Comparison of ENCODE assay signal across 8 mouse cellular contexts in genomic region chr4:154749160-154749559, GRCm38 (mm10).
DNase-seq lines count a peak whose midpoint lies in the region; ATAC-seq and TF ChIP-seq lines count a peak whose summit lies in the region.

No protein-coding gene starts in this region.

- H3K4me3 ChIP-seq in forebrain, embryonic 10.5 days = no peak overlapping the region
- no peak overlapping the region for H3K4me3 ChIP-seq in forebrain, embryonic 15.5 days
- H3K4me3 ChIP-seq in left cerebral cortex, adult 2 months = no peak overlapping the region
- no peak overlapping the region for H3K4me3 ChIP-seq in small intestine, adult 2 months (ENCODE audit: low read depth, low read length)

- peak; percentile 67 for TF ChIP-seq CTCF in left cerebral cortex, adult 2 months (IDR thresholded peaks at IDR 0.05)
- peak; percentile 68; the same call in 1 of the 2 replicates for TF ChIP-seq CTCF in small intestine, adult 2 months (IDR thresholded peaks at IDR 0.05; ENCODE audit: extremely low read depth, insufficient read length, insufficient replicate concordance, low read depth, low read length)

- WGBS in forebrain, embryonic 10.5 days = 50% methylated on average over 9 of the region's 9 CpGs
- WGBS in forebrain, embryonic 15.5 days = 40% methylated on average over 9 of the region's 9 CpGs
- 35% methylated on average over 9 of the region's 9 CpGs for WGBS in small intestine, adult 2 months

- no peak overlapping the region for H3K9ac ChIP-seq in forebrain, embryonic 15.5 days (replicated peaks)

- H3K36me3 ChIP-seq in forebrain, embryonic 10.5 days (replicated peaks) = no peaks in the 10 kb centered on the region
- H3K36me3 ChIP-seq in forebrain, embryonic 15.5 days = no peaks in the 10 kb centered on the region
- H3K36me3 ChIP-seq in small intestine, adult 2 months (ENCODE audit: control insufficient read depth, insufficient read depth, low read length) = no peaks in the 10 kb centered on the region

- H3K4me2 ChIP-seq in forebrain, embryonic 15.5 days (replicated peaks) = no peak overlapping the region

- peak; percentile 43 for DNase-seq in forebrain, embryonic 10.5 days (ENCODE audit: extremely low spot score, low spot score)
- DNase-seq in left cerebral cortex, adult 2 months (ENCODE audit: extremely low spot score in 1 of 2, low spot score in 2 of 2) = no peak
- DNase-seq in left cerebral cortex, postnatal 36 days (ENCODE audit: low spot score in 2 of 2) = no peak
- peak; percentile 39 for DNase-seq in adrenal gland, postnatal 14 days
- DNase-seq in kidney, postnatal 4 days = peak; percentile 68 to 72
- no peak for DNase-seq in right cerebral cortex, postnatal 36 days (ENCODE audit: low spot score in 2 of 2)

- no peaks in the 10 kb centered on the region for H3K9me3 ChIP-seq in forebrain, embryonic 10.5 days
- no peaks in the 10 kb centered on the region for H3K9me3 ChIP-seq in forebrain, embryonic 15.5 days

- no peak for TF ChIP-seq POLR2A in small intestine, adult 2 months (IDR thresholded peaks at IDR 0.05; ENCODE audit: low read depth, low read length)

- ATAC-seq in forebrain, embryonic 15.5 days (replicated peaks) = no peak

- peaks cover 34% of the 10 kb centered on the region for H3K4me1 ChIP-seq in forebrain, embryonic 10.5 days
- no peaks in the 10 kb centered on the region for H3K4me1 ChIP-seq in forebrain, embryonic 15.5 days
- H3K4me1 ChIP-seq in small intestine, adult 2 months (ENCODE audit: control insufficient read depth, insufficient read depth, insufficient read length, low read length) = no peaks in the 10 kb centered on the region

- H3K27ac ChIP-seq in forebrain, embryonic 10.5 days = no peak overlapping the region
- no peak overlapping the region for H3K27ac ChIP-seq in forebrain, embryonic 15.5 days (replicated peaks)
- H3K27ac ChIP-seq in left cerebral cortex, adult 2 months = no peak overlapping the region
- H3K27ac ChIP-seq in small intestine, adult 2 months (ENCODE audit: insufficient read depth, low read depth, low read length) = no peak overlapping the region

- intact Hi-C loops in left cerebral cortex, adult 2 months (cut with DNase I) = no loop called here
- intact Hi-C loops in left cerebral cortex, postnatal 36 days (cut with DNase I) = no loop called here

- H3K27me3 ChIP-seq in forebrain, embryonic 10.5 days (ENCODE audit: poor library complexity, severe bottlenecking) = peaks cover 36% of the 10 kb centered on the region; the same call in 1 of the 2 replicates
- H3K27me3 ChIP-seq in forebrain, embryonic 15.5 days = no peaks in the 10 kb centered on the region
- H3K27me3 ChIP-seq in small intestine, adult 2 months (ENCODE audit: control insufficient read depth, insufficient read depth, low read length) = no peaks in the 10 kb centered on the region

Comparison
In these comparisons a context has a peak if more than half of its experiments do, and no peak if none do; other contexts are left out.
1. DNase-seq: peak in forebrain, embryonic 10.5 days (single experiment), adrenal gland, postnatal 14 days (single experiment) and kidney, postnatal 4 days (2 of 2); none in left cerebral cortex, adult 2 months (0 of 2), left cerebral cortex, postnatal 36 days (0 of 2) and right cerebral cortex, postnatal 36 days (0 of 2).